Comparison of ENCODE assay signal across 8 mouse cellular contexts in the genomic region with DNA sequence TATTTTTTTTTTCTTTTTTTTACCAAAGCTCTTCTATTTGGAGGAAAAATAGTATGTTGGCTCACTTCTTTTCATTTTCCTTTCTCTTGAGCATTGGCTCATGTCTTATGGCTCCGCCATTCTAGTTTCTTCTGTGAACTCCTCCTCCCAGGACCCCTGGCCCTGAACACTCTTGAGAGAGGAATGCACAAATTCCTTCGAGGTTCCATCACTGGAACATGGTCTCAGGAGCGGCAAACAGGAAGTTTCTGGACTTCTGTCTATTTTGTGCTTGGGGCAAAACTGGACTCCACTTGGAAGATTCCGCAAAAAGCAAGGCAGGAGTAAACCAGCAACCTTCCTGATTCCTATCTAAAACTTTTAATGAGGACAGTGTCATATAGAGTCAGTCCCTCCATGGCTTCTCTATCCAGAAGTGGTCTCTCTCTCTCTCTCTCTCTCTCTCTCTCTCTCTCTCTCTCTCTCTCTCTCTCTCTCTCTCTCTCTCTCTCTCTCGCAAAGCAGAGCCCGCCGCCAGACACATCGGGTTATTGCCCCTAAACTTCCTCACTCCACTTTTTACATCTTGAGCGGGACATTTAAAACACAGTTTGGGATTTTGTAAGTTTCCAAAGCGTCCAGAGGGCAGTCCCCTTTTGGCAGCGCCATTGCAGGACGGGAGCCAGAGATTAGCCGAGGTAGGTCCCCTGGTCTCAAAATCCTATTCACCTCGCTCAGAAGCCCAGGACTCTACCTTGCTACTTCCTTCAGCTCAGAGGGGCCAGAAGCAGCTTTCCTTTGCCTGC. TPM values are rescaled to one million over a fixed set of nuclear protein-coding genes. Genes with fewer than 3 reads are reported as not detected.
DNase-seq lines count a peak whose midpoint lies in the region; ATAC-seq and TF ChIP-seq lines count a peak whose summit lies in the region.

Gene Ube2e3 (plus strand): TSS at position 399 of the 785 bp plus-strand sequence.

- H3K27me3 ChIP-seq in hindbrain, embryonic 15.5 days, result no peaks in the 10 kb centered on the region
- no peaks in the 10 kb centered on the region for H3K27me3 ChIP-seq in liver, embryonic 14.5 days (ENCODE audit: control insufficient read depth, insufficient read depth, low read length)
- H3K27me3 ChIP-seq in splenic B cell, adult 2 months (ENCODE audit: control insufficient read depth, insufficient read depth, low read length, poor library complexity, severe bottlenecking), result no peaks in the 10 kb centered on the region

- H3K9me3 ChIP-seq in hindbrain, embryonic 15.5 days, result no peaks in the 10 kb centered on the region
- no peaks in the 10 kb centered on the region for H3K9me3 ChIP-seq in liver, embryonic 14.5 days (ENCODE audit: control insufficient read depth, low read length)

- DNase-seq in left cerebral cortex, adult 18-20 months (ENCODE audit: low spot score in 2 of 2), result no peak
- no peak for DNase-seq in left cerebral cortex, adult 9 months (ENCODE audit: low spot score in 2 of 2)
- DNase-seq in adrenal gland, postnatal 4 days (ENCODE audit: low spot score in 2 of 2), result no peak
- no peak for DNase-seq in gastrocnemius, adult 8-10 months (ENCODE audit: low spot score in 2 of 2)
- no peak for DNase-seq in liver, embryonic 14.5 days (ENCODE audit: low read depth in 3 of 3, low spot score in 3 of 3)
- DNase-seq in splenic B cell, adult 2 months (ENCODE audit: low read depth, low spot score), result peak; percentile 12
- no peak for DNase-seq in spleen, postnatal 36 days (ENCODE audit: low spot score in 2 of 2)

- H3K9ac ChIP-seq in hindbrain, embryonic 15.5 days, result peak within 1 kb of the TSS; percentile 96
- peak within 1 kb of the TSS; percentile 100 for H3K9ac ChIP-seq in liver, embryonic 14.5 days (replicated peaks)

- no peak for ATAC-seq in hindbrain, embryonic 15.5 days (ENCODE audit: low FRiP score, low read depth)
- peak; percentile 1 for ATAC-seq in liver, embryonic 14.5 days (ENCODE audit: insufficient read depth)

- peak within 1 kb of the TSS; percentile 66 for H3K4me3 ChIP-seq in hindbrain, embryonic 15.5 days
- peak within 1 kb of the TSS; percentile 86 to 100 for H3K4me3 ChIP-seq in liver, embryonic 14.5 days (ENCODE audit: insufficient read depth in 1 of 2, low read depth in 2 of 2, low read length in 2 of 2)

- TF ChIP-seq EP300 in liver, embryonic 14.5 days (IDR thresholded peaks at IDR 0.05; ENCODE audit: low read depth), result no peak

- H3K36me3 ChIP-seq in hindbrain, embryonic 15.5 days, result no peaks in the 10 kb centered on the region
- peaks cover 21% of the 10 kb centered on the region for H3K36me3 ChIP-seq in liver, embryonic 14.5 days (replicated peaks; ENCODE audit: control insufficient read depth, insufficient read depth, low read depth)
- no peaks in the 10 kb centered on the region for H3K36me3 ChIP-seq in splenic B cell, adult 2 months (ENCODE audit: control insufficient read depth, insufficient read depth, low read length, poor library complexity, severe bottlenecking)

- peak within 1 kb of the TSS; percentile 90 for H3K4me2 ChIP-seq in hindbrain, embryonic 15.5 days
- peak within 1 kb of the TSS; percentile 75 for H3K4me2 ChIP-seq in liver, embryonic 14.5 days (ENCODE audit: low read depth)

- 18% methylated on average over 14 of the region's 14 CpGs for WGBS in hindbrain, embryonic 15.5 days
- WGBS in liver, embryonic 14.5 days (ENCODE audit: insufficient replicate concordance), result 13% methylated on average over 14 of the region's 14 CpGs

- TF ChIP-seq CTCF in liver, embryonic 14.5 days (IDR thresholded peaks at IDR 0.05; ENCODE audit: low read depth), result no peak

- H3K4me1 ChIP-seq in hindbrain, embryonic 15.5 days (replicated peaks), result peaks cover 25% of the 10 kb centered on the region
- H3K4me1 ChIP-seq in liver, embryonic 14.5 days (replicated peaks; ENCODE audit: control insufficient read depth in 2 of 2, insufficient read depth in 2 of 2, low read length in 1 of 2), result peaks cover 20 to 21% of the 10 kb centered on the region in 2 experiments

- peak within 1 kb of the TSS; percentile 98 for H3K27ac ChIP-seq in hindbrain, embryonic 15.5 days (replicated peaks)
- peak within 1 kb of the TSS; percentile 89 for H3K27ac ChIP-seq in liver, embryonic 14.5 days

RNA-seq across cellular contexts. Expression of gene Ube2e3, which starts in this region (rescaled TPM):
- total RNA-seq in left cerebral cortex, adult 18-20 months (2021), result 100 to 1,000 TPM; 103 to 106 TPM
- 10 to 100 TPM; 82.4 to 87.2 TPM for total RNA-seq in adrenal gland, postnatal 4 days (2021)
- total RNA-seq in gastrocnemius, adult 8-10 months (2022), result 10 to 100 TPM; 27.3 to 33.9 (median 29.8) TPM
- 272 and 278 TPM in 2 replicates for polyA plus RNA-seq in hindbrain, embryonic 15.5 days (2015; fragmentation: Nextera tagmentation; extraction: Ambion mirVana)
- polyA plus RNA-seq in liver, embryonic 14.5 days (2012; rRNA removed), result 30.0 and 39.1 TPM in 2 replicates
- 92.1 and 104 TPM in 2 replicates for polyA plus RNA-seq in liver, embryonic 14.5 days (2014; fragmentation: Nextera tagmentation; extraction: Ambion mirVana)
